Mouse (Mus musculus): ENCODE data around the gene Ak3.

DNA sequence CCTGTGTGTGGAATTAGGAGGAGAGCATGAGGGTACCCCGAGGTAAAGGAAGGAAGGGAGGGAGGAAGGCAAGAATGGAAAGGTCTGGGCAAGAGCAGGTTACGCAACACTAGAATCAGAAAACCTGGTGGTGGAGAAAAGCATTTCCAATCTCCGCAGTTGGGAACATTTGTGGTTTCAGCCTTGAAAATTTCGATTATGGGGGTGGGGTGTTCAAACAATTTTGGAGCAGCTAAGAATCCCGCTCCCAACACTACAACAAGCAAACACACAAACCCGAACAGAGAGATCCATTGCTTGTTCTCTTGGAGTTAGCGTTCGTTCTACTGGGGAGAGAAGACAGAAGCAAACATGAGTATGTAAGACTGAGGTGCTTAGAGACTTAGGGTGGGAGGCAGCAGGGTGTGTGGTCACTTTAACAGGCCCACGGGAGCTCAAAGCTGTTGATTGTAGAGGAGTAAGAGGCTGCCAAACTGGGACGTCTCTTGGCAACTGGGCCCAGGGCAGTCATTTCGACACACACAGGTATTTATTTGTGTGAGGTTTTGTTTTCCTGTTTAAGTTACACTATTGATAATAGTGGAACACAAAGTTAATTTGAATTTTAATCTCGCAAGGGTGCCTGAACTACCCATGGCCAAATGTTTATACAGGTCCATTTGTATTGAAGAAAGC, 1.8 kb upstream of the Ak3 start:
- TF ChIP-seq CTCF (IDR thresholded peaks at IDR 0.05) (no peak), EP300 (IDR thresholded peaks at IDR 0.05) (no peak)

Measured in lung, postnatal 0 days (tissue).